Mouse (Mus musculus): ENCODE measurements around the gene Fgfr2.

DNA sequence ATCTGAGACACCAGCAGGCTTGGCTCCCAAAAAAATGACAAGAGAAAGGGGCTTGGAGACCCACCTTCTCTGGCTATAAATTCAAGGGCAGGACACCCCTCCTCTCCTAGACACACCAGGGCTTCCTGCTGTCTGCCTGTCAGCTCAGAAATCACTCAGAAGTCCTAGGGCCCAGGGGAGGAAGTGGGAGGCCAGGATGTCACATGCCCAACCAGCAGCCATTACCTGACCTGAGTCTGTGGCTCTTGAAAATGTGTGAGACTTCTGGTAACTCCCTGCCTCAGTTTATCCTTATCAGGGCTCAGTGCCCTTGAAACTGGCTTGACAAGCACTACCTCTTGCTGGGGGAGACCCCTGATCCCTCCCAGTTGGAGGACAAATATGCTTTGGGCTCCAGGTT, 423.5 kb downstream of the Fgfr2 start:
- no peak for TF ChIP-seq EP300 (IDR thresholded peaks at IDR 0.05; ENCODE audit: low read depth)
- no peak for TF ChIP-seq CTCF (IDR thresholded peaks at IDR 0.05; ENCODE audit: low read depth)

Data from liver, postnatal 0 days (tissue).